Mouse (Mus musculus): ENCODE measurements around the gene Eml2.

The Eml2 gene

GRCm38 (mm10) chr7:19163752-19164151 is 12.5 kb upstream of the Eml2 start:
- no peak for DNase-seq (ENCODE audit: low read depth)

DNA sequence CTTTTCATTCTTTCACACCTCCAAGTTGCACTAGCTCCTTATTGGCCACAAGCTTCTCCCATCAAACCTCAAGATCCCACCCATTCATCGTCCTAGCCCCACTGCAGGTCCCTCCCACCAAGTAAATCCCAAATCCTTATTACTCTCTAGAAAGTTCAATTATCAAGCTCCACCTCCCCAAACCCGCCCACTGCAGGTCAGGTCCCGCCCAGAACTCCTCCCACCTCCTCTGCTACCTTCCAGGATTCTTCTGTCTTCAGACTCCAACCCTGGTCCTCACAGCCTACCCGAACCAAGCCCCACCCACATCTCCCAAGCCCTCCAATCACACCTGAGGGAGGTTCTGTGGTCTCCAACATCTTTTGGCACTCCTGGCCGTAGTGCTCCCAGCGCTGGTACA is 12.0 kb upstream of the Eml2 start:
- DNase-seq (ENCODE audit: low read depth), result no peak

GRCm38 (mm10) chr7:19164978-19165377 is 11.2 kb upstream of the Eml2 start:
- peak; percentile 81 for DNase-seq (ENCODE audit: low read depth)

- DNase-seq (ENCODE audit: low read depth), result no peak
Observed at GRCm38 (mm10) chr7:19165656-19166423, 10.4 kb upstream of the Eml2 start, which contains the start of gene Gipr. Gipr (minus strand) TSS chr7:19166127.

DNA sequence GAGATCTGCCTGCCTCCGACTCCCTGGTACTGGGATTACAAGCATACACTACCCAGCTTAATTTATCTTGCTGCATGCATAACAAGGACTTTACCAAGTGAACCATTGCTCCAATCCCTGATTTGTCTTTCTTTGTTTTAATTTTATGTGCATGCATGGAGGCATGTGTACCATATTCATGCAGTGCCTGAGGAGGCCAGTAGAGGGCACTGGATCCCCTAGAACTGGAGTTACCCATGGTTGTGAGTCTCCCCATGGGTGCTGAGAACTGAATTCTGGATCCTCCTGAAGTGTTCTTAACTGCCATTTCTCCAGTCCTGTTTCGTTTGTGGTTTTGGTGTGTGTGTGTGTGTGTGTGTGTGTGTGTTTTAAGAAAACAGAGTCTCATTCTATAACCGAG is 9.2 kb upstream of the Eml2 start:
- DNase-seq (ENCODE audit: low read depth), result no peak

DNA sequence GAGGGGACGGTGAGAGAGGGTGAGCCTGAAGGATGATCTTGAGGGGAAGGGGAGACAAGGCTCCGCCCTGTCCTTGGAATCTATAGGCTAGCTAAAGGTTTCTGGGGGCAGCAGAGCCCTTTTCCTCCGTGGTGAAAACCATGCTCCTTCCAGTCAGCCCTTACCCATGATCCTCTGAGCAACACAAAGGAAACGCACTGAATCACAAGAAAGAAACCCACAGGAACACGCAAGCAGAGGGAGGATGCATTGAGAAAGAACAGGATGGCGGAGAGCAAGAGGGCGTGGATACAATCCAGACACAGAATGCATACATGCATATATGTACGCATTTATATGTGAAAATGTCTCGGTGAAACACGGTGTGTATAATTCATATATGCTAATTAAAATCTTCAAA is 6.7 kb upstream of the Eml2 start:
- DNase-seq (ENCODE audit: low read depth), result no peak

- no peak for DNase-seq (ENCODE audit: low read depth)
Observed at GRCm38 (mm10) chr7:19170142-19170541, 6.1 kb upstream of the Eml2 start.

DNA sequence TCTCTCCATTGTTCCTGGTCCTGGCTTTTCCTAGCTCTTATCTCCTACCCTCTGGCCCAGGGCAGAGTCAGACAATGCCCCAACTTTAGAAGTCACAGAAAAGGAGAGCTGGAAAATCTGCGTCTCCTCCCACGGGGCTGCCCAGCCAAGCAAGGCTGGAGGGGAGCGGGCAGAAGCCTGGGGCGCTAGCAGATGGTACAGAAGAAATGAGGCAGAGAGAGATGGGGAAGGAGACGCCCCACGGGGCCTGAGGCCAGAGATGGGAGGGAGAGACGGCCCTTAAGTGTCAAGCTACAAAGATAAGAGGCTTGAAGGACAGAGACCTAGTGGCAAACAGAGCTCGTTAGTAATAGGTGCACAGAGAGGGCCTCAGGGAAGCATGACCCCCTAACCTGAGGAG is 4.4 kb upstream of the Eml2 start:
- DNase-seq (ENCODE audit: low read depth), result no peak

DNA sequence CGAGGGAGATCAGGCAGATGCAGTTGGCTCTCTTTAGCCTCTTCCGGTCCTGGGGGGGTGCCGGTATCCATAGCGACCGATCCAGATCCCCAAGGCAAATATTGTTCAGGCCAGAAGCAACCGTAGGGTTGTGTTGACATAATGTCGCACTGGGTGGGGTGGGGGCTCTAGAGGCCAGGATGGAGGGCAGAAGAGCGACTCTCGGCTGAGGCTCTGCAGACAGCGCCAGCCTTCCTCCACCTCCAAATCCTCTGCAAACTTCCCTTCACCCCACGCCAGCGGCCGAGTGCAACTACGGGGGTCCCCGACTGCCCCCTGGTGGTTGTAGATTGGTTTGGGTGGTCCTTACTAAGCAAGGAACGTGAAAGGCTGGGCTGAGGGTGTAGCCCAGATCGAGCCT is 3.3 kb upstream of the Eml2 start:
- peak; percentile 75 for DNase-seq (ENCODE audit: low read depth)

GRCm38 (mm10) chr7:19176516-19176947 is 311 bp downstream of the Eml2 start:
- no peak for DNase-seq (ENCODE audit: low read depth)

- DNase-seq (ENCODE audit: low read depth), result peak; percentile 5
Observed at GRCm38 (mm10) chr7:19177216-19177615, 995 bp downstream of the Eml2 start.

GRCm38 (mm10) chr7:19178035-19178434 is 1.8 kb downstream of the Eml2 start:
- no peak for DNase-seq (ENCODE audit: low read depth)

- peak; percentile 92 for DNase-seq (ENCODE audit: low read depth)
Observed at GRCm38 (mm10) chr7:19178443-19179092, 2.3 kb downstream of the Eml2 start.

DNA sequence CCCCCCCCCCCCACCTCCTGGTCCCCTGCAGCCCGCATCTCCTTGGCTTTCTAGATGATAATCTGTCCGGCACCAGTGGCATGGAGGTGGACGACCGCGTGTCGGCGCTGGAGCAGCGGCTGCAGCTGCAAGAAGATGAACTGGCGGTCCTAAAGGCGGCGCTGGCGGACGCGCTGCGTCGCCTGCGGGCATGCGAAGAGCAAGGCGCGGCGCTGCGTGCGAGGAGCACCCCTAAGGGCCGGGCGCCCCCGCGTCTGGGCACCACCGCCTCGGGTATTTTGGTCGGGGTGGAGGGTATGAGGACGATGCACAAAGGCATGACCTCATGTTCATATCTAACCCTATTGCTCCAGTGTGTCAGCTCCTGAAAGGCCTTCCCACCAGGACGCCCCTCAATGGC is 3.0 kb downstream of the Eml2 start:
- peak; percentile 82 for DNase-seq (ENCODE audit: low read depth)

DNA sequence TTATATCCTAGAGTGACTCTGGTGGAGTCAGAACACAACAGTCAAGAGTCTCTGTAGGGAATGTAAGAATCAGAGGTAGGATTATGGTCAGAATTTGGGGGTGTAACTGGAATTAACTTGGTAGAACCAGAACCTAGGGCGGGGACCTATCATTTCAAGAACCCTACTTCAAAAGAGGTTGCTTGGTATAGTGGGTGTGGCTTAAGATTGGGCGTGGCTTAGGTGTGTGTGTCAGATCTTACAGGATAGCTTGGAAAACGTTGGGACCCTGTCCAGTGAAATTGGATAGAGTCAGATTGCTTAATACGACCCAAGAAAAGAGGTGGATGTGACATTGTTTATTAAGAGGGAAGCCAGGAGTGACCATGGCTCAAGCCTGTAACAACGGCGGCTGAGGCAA is 3.7 kb downstream of the Eml2 start:
- peak; percentile 67 for DNase-seq (ENCODE audit: low read depth)

DNA sequence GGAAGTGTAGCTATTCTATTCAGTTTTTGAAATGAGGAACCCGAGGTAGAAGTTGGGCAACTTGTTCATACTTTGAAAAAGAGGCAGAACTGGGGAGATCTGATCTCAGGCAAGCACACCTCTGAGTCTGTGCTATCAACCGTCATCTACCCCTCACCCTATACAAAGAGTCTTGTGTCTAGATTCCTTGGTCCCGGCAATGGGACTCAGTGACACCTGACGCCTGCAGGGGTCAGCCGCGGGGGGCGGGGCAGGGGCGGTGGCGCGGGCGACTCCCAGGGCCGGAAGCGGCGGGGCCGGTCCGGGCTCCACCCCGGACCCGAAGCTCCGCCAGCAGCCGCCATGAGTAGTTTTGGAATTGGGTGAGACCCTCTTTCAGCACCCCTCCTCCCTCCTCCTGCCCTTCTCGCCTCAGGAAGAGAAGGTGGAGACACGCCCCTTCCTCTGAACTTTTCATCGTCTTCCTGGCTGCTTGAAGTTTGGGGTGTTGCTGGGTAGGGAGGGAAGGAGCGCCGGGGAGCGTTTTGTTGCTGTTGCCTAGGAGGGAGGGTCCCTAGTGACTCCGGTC is 4.7 kb downstream of the Eml2 start:
- DNase-seq (ENCODE audit: low read depth), result peak; percentile 72

DNA sequence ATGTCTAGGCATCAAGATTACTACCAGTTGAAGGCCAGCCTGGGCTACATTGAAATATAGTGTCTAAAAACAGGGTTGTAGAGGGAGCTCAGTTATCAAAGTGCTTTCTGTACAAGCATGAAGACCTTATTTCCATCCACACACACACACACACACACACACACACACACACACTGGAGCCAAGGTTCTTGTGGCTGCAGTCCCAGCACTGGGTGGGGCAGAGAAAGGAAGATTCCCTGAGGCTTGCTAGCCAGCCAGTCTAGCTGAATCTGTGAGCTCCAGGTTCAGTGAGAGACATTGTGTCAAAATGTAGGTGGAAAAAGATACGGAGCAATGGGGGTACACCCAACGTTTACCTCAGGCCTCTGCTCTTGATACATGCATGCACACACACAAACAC is 8.0 kb downstream of the Eml2 start:
- no peak for DNase-seq (ENCODE audit: low read depth)

DNA sequence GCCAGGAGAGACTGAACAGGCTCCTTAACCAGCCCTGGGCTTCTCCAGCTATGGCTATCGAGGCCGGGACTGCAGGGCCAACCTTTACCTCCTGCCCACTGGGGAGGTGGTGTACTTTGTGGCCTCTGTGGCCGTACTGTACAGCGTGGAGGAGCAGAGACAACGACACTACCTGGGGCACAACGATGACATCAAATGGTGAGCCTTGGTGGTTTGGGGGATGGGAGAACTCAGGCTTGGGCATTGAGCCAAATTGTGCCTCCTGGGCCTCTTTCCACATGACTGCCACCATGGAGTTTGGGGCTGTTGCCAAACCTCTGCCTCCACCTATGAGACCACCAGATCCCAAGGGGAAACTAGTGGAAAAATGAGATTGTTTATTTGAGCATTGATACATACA is 8.5 kb downstream of the Eml2 start:
- no peak for DNase-seq (ENCODE audit: low read depth)

GRCm38 (mm10) chr7:19194676-19195075 is 18.5 kb downstream of the Eml2 start:
- peak; percentile 39 for DNase-seq (ENCODE audit: low read depth)

- DNase-seq (ENCODE audit: low read depth), result peak; percentile 83
Observed at GRCm38 (mm10) chr7:19196676-19197075, 20.5 kb downstream of the Eml2 start.

DNA sequence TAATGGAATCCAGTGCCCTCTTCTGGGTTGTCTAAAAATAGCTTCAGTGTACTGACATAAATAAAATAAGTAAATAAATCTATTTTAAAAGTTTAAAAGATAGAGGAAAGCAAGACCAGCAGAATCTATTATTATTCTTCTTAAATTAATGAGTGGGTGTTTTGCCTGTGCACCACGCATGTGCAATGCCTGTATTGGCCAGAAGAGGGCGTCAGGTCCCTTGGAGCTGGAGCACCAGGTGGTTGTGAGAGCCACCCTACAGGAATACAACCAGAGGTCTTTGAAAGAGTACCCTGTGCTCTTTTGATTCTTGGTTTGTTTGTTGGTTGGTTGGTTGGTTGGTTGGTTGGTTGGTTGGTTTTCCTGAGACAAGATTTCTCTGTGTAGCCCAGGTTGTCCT is 21.8 kb downstream of the Eml2 start:
- DNase-seq (ENCODE audit: low read depth), result peak; percentile 77

- no peak for DNase-seq (ENCODE audit: low read depth)
Observed at GRCm38 (mm10) chr7:19201660-19202059, 25.4 kb downstream of the Eml2 start.
